Mouse (Mus musculus) thymus, adult 2 months (tissue): ENCODE results near the gene Egr4.

ENCODE experiments used
- CTCF ChIP-seq: fragments of 200-500 bp; IDR thresholded peaks from 2 replicates; pipeline ENCODE4 v1.5.1; 2012; ENCODE audit warnings: mild to moderate bottlenecking, control low read depth, low read length, moderate library complexity, borderline replicate concordance; ENCODE audit not compliant: control insufficient read depth, poor library complexity, insufficient read depth; ENCODE audit errors: extremely low read depth
- POLR2A ChIP-seq: fragments of 200-500 bp; IDR thresholded peaks from 2 replicates; pipeline ENCODE4 v1.6.1; 2012; ENCODE audit warnings: mild to moderate bottlenecking, low read length, control low read depth, moderate library complexity; ENCODE audit not compliant: control insufficient read depth, poor library complexity, insufficient read depth; ENCODE audit errors: extremely low read depth

GRCm38 (mm10) chr6:85472542-85472941 is 40.8 kb downstream of the Egr4 start:
- TF ChIP-seq CTCF (no peak), POLR2A (no peak)
